Mouse (Mus musculus): Measurements from ENCODE around the gene Selenoi.
"Not testable (repeated sequence)": the region's sequence is repeated elsewhere in the genome, so short reads cannot be mapped to it uniquely, and the experiment has no call there.

The Selenoi gene

DNA sequence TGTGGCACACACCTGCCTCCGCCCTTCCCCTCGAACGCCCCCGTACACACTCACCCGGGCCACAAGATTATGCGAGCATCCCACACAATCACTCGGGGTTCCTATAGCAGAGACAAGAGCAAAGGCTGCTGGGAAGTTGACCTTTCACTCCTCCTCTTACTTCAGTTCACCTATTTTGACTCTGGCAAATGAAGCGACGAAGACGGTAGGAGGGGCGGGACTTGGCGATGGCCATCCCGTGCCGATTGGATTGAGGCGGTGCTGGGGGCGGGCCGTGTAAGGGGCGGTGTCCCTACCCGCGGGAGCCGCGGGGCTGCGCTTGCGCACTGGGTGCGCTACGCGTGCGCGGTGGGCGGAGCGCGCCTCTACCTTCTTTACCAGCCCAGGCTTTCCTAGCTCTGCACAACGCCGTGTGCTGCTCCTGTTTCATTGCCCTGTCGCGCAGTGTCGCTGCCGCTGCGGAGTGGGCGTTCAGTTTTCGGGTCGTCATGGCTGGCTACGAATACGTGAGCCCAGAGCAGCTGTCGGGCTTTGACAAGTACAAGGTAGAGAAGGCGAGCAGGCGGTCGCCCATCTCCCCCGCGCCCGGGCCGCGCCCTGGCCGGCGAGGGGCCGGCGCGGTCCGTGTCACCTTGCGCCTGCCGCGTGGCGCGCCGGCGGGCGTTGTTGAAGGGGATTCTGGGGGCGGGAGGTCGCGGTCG lies at the start of gene Selenoi:
Gene Selenoi (plus strand): TSS at position 311 of the 701 bp plus-strand sequence.
- DNase-seq (ENCODE audit: low read depth, low spot score) = peak; percentile 97

GRCm38 (mm10) chr5:30187687-30188485 lies 44.5 kb upstream of the Selenoi start:
- DNase-seq (ENCODE audit: low read depth, low spot score) = no peak

GRCm38 (mm10) chr5:30192452-30192851 lies 39.9 kb upstream of the Selenoi start:
- peak; percentile 47 for DNase-seq (ENCODE audit: low read depth, low spot score)

- DNase-seq (ENCODE audit: low read depth, low spot score) = no peak
These were observed 37.0 kb upstream of the Selenoi start for GRCm38 (mm10) chr5:30195340-30195739.

- DNase-seq (ENCODE audit: low read depth, low spot score) = peak; percentile 58
These were observed 34.1 kb upstream of the Selenoi start for GRCm38 (mm10) chr5:30198257-30198656.

- peak; percentile 47 for DNase-seq (ENCODE audit: low read depth, low spot score)
These were observed 30.9 kb upstream of the Selenoi start for GRCm38 (mm10) chr5:30201521-30201920.

- DNase-seq (ENCODE audit: low read depth, low spot score) = no peak
These were observed 30.2 kb upstream of the Selenoi start for GRCm38 (mm10) chr5:30202221-30202620.

DNA sequence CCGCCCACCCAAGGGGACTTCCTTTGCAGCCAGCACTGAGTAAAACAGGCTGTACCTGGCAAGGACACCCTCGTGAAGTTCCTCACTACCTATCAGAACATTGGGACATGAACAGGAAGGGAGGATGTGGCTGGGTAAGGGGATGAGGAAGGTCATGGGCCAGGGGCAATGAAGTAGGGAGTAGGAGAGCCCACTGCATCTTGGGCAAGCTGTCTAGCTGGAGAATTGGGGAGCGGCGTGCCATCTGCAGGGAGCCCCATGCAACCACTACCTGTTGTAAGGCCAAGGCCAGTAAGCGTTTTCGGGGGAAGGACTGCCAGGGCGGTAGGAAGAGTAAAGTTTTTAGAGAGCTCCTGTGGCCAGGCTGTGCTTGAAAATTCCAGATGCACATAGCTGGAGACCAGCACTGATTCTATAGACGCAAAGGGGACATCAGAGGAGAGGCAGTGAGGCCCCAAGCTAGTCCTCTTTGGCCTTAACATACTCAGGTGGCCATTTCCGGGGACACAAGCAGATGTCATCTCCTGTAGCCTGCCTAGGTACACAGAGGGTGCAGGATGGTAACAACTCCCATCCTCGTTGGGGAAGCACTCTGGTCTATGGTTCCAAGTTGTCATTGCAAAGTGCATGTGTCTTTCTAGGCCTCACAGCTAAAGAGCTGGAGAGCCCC lies 29.0 kb upstream of the Selenoi start:
- DNase-seq (ENCODE audit: low read depth, low spot score) = no peak

DNA sequence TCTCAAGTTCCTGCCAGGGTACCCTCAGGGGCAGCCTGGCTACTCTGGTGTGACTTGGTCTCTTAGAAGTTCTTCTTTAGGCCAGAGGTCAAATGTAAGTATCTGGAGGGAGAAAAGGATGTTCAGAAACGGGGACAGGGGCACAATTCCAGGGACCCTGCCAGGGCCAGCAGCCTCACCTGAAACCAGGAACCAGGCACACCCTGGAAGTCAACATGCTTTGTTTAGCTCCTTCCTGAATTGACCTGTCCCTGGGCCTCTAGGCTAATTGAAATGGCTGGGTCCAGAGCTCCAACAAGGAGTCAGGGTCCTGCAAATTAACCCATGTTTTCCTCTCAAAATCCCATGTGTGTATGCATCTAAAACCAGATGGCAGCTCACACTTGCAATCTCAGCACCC lies 27.9 kb upstream of the Selenoi start:
- DNase-seq (ENCODE audit: low read depth, low spot score) = no peak

DNA sequence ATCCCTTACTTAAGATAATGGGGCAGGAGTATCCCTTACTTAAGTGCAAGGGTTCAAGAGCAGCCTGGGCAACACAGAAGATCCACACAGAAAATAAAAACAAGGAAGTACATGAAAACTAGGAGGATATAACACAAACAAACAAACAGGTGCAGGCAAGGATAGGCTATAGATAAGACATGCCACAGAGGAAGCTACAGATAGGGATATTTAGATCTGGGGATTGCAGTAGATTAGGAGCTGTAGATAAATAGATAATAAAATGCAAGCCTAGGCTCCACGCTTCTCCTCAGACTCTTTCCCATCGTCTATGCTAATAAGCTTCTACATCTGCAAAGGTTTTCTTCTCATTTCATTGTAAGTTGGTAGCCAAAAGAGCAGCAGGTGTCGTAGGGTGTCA lies 27.3 kb upstream of the Selenoi start:
- no peak for DNase-seq (ENCODE audit: low read depth, low spot score)

- DNase-seq (ENCODE audit: low read depth, low spot score) = no peak
These were observed 26.9 kb upstream of the Selenoi start, which contains the start of gene Adgrf3 for GRCm38 (mm10) chr5:30205493-30205892. Gene Adgrf3 (minus strand): TSS chr5:30205722.

DNA sequence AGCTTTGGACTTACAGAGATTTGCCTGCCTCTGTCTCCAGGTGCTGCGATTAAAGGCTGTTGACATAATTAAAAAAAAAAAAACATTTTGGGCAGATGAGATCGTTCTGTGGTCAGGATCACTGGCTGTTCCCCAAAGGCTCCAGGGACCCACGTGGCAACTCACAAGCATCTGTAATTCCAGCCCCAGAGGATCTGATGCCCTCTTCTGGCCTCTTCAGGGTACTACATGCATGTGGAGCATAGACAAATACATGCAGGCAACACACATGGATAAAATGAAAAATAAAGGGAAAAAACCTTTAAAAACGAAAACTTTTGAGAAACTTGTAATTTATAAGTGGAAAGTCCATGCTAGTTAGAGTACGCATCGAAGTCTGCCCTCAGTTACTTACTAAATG lies 25.1 kb upstream of the Selenoi start:
- peak; percentile 88 for DNase-seq (ENCODE audit: low read depth, low spot score)

- DNase-seq (ENCODE audit: low read depth, low spot score) = not testable (repeated sequence)
These were observed 21.6 kb upstream of the Selenoi start for GRCm38 (mm10) chr5:30210758-30211157.

- peak; percentile 38 for DNase-seq (ENCODE audit: low read depth, low spot score)
These were observed 17.5 kb upstream of the Selenoi start for GRCm38 (mm10) chr5:30214889-30215288.

DNA sequence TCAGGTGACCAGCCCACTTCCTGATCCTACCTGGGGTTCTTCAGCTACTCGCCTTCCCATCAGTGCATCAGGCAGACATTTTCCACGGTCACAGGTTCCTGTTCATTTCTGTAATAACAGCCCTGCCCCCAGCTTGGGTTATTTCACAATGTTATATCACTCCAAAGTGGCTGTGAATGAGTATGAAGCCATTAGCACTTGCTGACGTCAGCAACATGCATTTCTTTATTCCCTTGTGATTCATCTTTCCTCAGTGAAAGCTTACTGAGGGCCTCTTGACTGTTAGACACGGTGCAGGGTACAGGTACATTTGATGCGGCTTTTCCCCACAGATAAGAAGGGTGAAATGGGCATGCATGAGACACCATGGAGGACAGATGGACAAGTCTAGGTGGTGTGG lies 16.4 kb upstream of the Selenoi start:
- no peak for DNase-seq (ENCODE audit: low read depth, low spot score)

DNA sequence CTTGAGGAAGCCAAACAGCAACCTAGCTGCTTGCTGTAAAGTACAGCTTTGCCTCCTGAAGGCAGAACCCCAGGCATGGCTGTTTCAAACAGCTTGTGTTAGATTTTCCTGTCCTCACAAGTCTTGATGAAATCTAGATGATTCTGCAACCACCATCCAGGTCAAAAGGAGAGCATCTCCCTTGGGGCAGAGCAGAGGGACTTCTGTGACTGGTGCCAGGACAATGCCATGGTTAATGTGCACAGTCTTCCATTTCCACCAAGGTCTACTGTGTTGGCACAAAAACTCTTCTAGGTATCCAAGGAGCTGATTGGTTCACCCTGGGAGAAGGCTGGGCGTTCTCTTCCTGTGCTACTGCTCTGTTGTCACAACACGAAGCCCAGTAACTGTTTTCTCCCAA lies 12.7 kb upstream of the Selenoi start:
- DNase-seq (ENCODE audit: low read depth, low spot score) = no peak

DNA sequence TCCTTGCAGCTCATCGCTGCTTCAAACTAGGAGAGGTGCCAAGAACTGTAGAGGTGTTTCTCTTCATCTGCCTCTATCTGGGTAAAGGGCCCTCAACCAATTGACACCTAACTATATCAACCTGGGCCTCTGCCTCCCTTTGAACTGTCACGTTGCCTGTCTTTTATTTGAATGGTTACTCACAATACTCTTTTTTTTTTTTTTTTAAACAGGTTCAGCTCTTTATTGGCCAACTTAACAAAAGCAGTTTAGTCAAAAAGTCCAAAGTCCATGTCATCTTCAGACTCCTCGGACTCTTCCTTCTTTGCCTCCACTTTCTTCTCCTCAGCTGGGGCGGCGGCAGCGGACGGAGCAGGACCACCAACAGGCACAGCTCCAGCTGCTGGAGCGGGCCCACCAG lies 11.7 kb upstream of the Selenoi start:
- DNase-seq (ENCODE audit: low read depth, low spot score) = no peak

- DNase-seq (ENCODE audit: low read depth, low spot score) = no peak
These were observed 9.7 kb upstream of the Selenoi start for GRCm38 (mm10) chr5:30222681-30223080.

DNA sequence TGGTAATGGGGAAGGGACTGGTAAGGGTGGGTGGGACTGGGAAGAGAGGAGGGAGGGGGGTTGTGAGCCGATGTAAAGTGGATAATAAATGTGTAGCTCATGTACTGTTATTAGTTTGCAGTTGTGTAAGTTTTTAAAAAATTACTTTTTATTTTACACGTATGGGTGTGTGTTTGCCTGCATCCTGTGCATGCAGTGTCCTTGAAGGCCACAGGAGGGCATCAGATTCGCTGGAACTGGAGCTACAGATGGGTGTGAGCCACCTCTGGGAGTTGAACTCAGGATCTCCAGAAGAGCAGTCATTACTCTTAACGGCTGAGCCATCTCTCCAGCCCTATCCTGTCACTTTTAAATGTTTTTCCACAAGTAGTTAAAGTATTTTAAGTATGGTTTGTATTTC lies 1.5 kb upstream of the Selenoi start:
- DNase-seq (ENCODE audit: low read depth, low spot score) = no peak

DNA sequence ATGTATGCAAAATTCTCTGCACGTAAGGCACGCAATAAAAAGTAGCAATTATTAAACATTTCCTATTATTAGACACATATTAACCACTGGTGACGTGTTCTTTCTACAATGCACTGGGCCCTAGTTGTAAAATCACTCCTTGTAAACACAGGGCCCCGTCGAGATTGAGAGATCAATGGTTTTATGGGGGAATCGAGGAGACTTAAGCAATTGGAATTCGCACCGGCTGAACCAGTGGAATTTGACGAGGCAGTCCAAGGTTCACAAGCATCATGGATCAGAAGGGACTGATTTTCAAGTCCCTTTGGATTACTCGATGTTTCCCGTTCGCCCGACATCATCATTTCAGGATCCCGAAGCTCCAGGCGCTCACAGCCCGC lies 500 bp upstream of the Selenoi start:
- no peak for DNase-seq (ENCODE audit: low read depth, low spot score)

DNA sequence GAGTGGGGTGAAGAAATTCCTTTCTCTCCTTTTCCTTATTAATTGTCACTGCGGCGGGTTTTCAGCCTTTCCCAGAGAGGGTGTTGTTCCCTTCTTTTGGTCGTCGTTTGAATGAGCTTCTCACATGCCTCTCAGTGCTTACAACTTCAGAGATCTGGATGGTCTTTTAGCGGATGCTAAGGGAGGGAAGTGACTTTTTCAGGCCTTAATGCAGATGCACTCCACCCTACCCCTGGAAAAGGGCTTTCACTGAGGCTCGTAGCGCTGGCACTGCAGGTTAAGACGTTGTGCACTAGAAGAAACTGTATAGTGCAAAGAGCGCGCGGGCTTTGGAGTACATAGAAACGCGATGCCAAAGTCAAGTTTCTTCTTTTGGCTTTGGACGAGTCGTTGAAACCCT lies 661 bp downstream of the Selenoi start:
- DNase-seq (ENCODE audit: low read depth, low spot score) = peak; percentile 47

DNA sequence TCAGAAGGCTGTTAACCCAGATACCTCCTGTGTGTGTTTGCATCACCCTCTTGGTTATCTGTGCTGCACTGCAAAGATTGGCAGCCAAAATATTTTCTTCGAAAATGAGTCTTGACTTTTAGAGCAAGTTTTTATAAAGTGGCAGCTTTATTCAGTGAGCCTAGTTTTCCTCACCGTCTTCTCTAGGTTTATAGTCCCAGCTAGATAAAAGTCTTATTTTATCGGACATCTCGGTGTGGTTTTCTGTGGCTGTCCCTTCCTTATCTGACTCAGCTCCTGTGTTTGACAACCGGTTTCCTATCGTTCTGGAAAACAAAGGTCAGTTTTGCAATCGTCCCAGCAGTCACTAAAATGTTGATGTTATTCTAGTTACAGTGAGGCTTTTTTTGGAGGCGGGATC lies 1.6 kb downstream of the Selenoi start:
- no peak for DNase-seq (ENCODE audit: low read depth, low spot score)

Measured in R1 (cell line).